Mouse (Mus musculus) small intestine, adult 2 months (tissue): Measurements from ENCODE around the gene Dcun1d1.

ENCODE experiments used
- CTCF ChIP-seq: fragments of 200-500 bp; IDR thresholded peaks from 2 replicates; pipeline ENCODE4 v1.5.1; 2012; ENCODE audit warnings: low read depth, mild to moderate bottlenecking, control low read depth, inconsistent platforms, low read length, moderate library complexity, mixed read lengths; ENCODE audit not compliant: insufficient replicate concordance, insufficient read length; ENCODE audit errors: extremely low read depth
- POLR2A ChIP-seq: fragments of 200-500 bp; IDR thresholded peaks from 2 replicates; pipeline ENCODE4 v1.6.1; 2012; ENCODE audit warnings: low read depth, mild to moderate bottlenecking, control low read depth, inconsistent platforms, low read length, moderate library complexity

- TF ChIP-seq CTCF: no peak
- no peak for TF ChIP-seq POLR2A
Observed at GRCm38 (mm10) chr3:35964928-35965327, 27.7 kb upstream of the Dcun1d1 start.
